Mouse (Mus musculus) bone marrow, adult 2 months (tissue): ENCODE data around the gene Ubqln4. TPM values are rescaled to one million over a fixed set of nuclear protein-coding genes. Genes with fewer than 3 reads are reported as not detected.

Source experiments
- H3K27ac ChIP-seq: fragments of 200-500 bp; 2 replicates; pipeline ENCODE4 v1.5.1; 2012; ENCODE audit warnings: low read depth, mild to moderate bottlenecking, control low read depth, inconsistent platforms, low read length; ENCODE audit not compliant: control insufficient read depth, poor library complexity, insufficient read depth
- H3K4me1 ChIP-seq: fragments of 200-500 bp; 2 replicates; pipeline ENCODE4 v1.6.1; 2011; ENCODE audit warnings: low read length; ENCODE audit not compliant: control insufficient read depth, insufficient read depth
- H3K4me3 ChIP-seq: fragments of 200-500 bp; replicated peaks from 2 replicates; pipeline ENCODE3; 2011; ENCODE audit warnings: mild to moderate bottlenecking, low read depth, low read length, control low read depth; ENCODE audit not compliant: control insufficient read depth
- CTCF ChIP-seq: fragments of 200-500 bp; IDR thresholded peaks from 2 replicates; pipeline ENCODE4 v1.5.1; 2011; ENCODE audit warnings: low read length, control low read depth; ENCODE audit not compliant: control insufficient read depth, insufficient read depth
- POLR2A ChIP-seq: fragments of 200-500 bp; IDR thresholded peaks from 2 replicates; pipeline ENCODE4 v1.6.1; 2011; ENCODE audit warnings: low read depth, mild to moderate bottlenecking, control low read depth, low read length, borderline replicate concordance; ENCODE audit not compliant: control insufficient read depth
- WGBS: fragments of 180-500 bp; shearing (Covaris S2); methylation state at CpG from one replicate; pipeline ENCODE4 v1.1.7; 2018; 5-methylcytosine and 5-hydroxymethylcytosine counted together
- polyA plus RNA-seq: library from polyadenylated mRNA; stranded (reverse); fragments of >200 nt; gene quantifications from 2 replicates; pipeline ENCODE4 v1.2.4, GENCODE M21; 2011; ENCODE audit warnings: low replicate concordance; ENCODE audit not compliant: missing spikeins, insufficient read depth, insufficient read length

Ubqln4 gene
- 20.9 and 25.2 TPM in 2 replicates for polyA plus RNA-seq

- peak within 1 kb of the TSS; percentile 85 for H3K27ac ChIP-seq
- peak within 1 kb of the TSS; percentile 98 for H3K4me3 ChIP-seq
- no peaks in the 10 kb centered on the region; the same call in 1 of the 2 replicates for H3K4me1 ChIP-seq
- TF ChIP-seq POLR2A, result peak; percentile 44; the same call in 1 of the 2 replicates
- TF ChIP-seq CTCF, result peak; percentile 66
- under 1% methylated on average over 30 of the region's 37 CpGs for WGBS
These were observed at the start of gene Ubqln4 for GRCm38 (mm10) chr3:88553525-88553879. TSS of gene Ubqln4 (plus strand) at chr3:88553758.

GRCm38 (mm10) chr3:88503881-88504746 lies 49.4 kb upstream of the Ubqln4 start:
- TF ChIP-seq POLR2A (no peak), CTCF (no peak)
- no peak overlapping the region for H3K4me3 ChIP-seq
- peaks cover 3% of the 10 kb centered on the region for H3K4me1 ChIP-seq
- no peak overlapping the region for H3K27ac ChIP-seq
- 39% methylated on average over 8 of the region's 8 CpGs for WGBS

- TF ChIP-seq CTCF (no peak), POLR2A (no peak)
- Histone ChIP-seq H3K4me3 (no peak overlapping the region), H3K27ac (no peak overlapping the region), H3K4me1 (peaks cover 3% of the 10 kb centered on the region)
- WGBS, result 67% methylated on average over 6 of the region's 6 CpGs
These were observed 48.5 kb upstream of the Ubqln4 start for GRCm38 (mm10) chr3:88505081-88505480.

- no peak overlapping the region for H3K4me3 ChIP-seq
- H3K4me1 ChIP-seq, result peaks cover 3% of the 10 kb centered on the region
- no peak for TF ChIP-seq CTCF
- no peak for TF ChIP-seq POLR2A
- WGBS, result 63% methylated on average over 7 of the region's 7 CpGs
- no peak overlapping the region for H3K27ac ChIP-seq
These were observed 47.8 kb upstream of the Ubqln4 start for GRCm38 (mm10) chr3:88505765-88506164.

GRCm38 (mm10) chr3:88509250-88509649 lies 44.3 kb upstream of the Ubqln4 start:
- H3K4me3 ChIP-seq, result no peak overlapping the region
- peaks cover 1% of the 10 kb centered on the region; the same call in 1 of the 2 replicates for H3K4me1 ChIP-seq
- 50% methylated on average over 3 of the region's 3 CpGs for WGBS
- TF ChIP-seq CTCF (no peak), POLR2A (no peak)
- no peak overlapping the region for H3K27ac ChIP-seq

- peak within 1 kb of the TSS; percentile 29 for H3K4me3 ChIP-seq
- TF ChIP-seq POLR2A (no peak), CTCF (peak; percentile 17; the same call in 1 of the 2 replicates)
- peaks cover 1% of the 10 kb centered on the region; the same call in 1 of the 2 replicates for H3K4me1 ChIP-seq
- peak within 1 kb of the TSS; percentile 14; the same call in 1 of the 2 replicates for H3K27ac ChIP-seq
- under 1% methylated on average over 31 of the region's 31 CpGs for WGBS
These were observed 43.7 kb upstream of the Ubqln4 start, which contains the start of gene Lmna for GRCm38 (mm10) chr3:88509692-88510420. TSS of gene Lmna (minus strand) at chr3:88509956.

- no peak for TF ChIP-seq POLR2A
- TF ChIP-seq CTCF, result no peak
- 33% methylated on average over 13 of the region's 13 CpGs for WGBS
- Histone ChIP-seq H3K4me3 (no peak overlapping the region), H3K4me1 (peaks cover 1% of the 10 kb centered on the region; the same call in 1 of the 2 replicates), H3K27ac (no peak overlapping the region)
These were observed 42.9 kb upstream of the Ubqln4 start for GRCm38 (mm10) chr3:88510421-88511289.

GRCm38 (mm10) chr3:88511559-88511958 lies 42.0 kb upstream of the Ubqln4 start:
- Histone ChIP-seq H3K4me3 (no peak overlapping the region), H3K4me1 (peaks cover 1% of the 10 kb centered on the region; the same call in 1 of the 2 replicates), H3K27ac (no peak overlapping the region)
- no peak for TF ChIP-seq CTCF
- TF ChIP-seq POLR2A, result no peak
- WGBS, result 39% methylated on average over 4 of the region's 4 CpGs
